Mouse (Mus musculus) common myeloid progenitor, adult 5-6 weeks (primary cell): ENCODE measurements at regions not wholly inside any gene's neighbourhood (a gene's known extent, or its start where the extent isn't known, plus 50 kb on each side); places are given as distances from the start of the nearest gene placed in this dataset.

Source experiments
- ATAC-seq: replicated peaks from 2 replicates; pipeline ENCODE4 v1.8.0; 2016; ENCODE audit warnings: low read depth, mild to moderate bottlenecking, moderate TSS enrichment, inconsistent platforms; ENCODE audit not compliant: poor library complexity, severe bottlenecking

GRCm38 (mm10) chr1:57265012-57265760 is 112.2 kb upstream of the 1700066M21Rik start:
- no peak for ATAC-seq

GRCm38 (mm10) chr1:57266695-57267094 is 110.7 kb upstream of the 1700066M21Rik start:
- no peak for ATAC-seq

- ATAC-seq: no peak
Measured at GRCm38 (mm10) chr1:57267851-57268250, 109.6 kb upstream of the 1700066M21Rik start.

GRCm38 (mm10) chr1:57269679-57270354 is 107.6 kb upstream of the 1700066M21Rik start:
- peak; percentile 82 for ATAC-seq

- no peak for ATAC-seq
Measured at GRCm38 (mm10) chr1:57272593-57272992, 104.8 kb upstream of the 1700066M21Rik start.

GRCm38 (mm10) chr1:57281549-57281948 is 95.9 kb upstream of the 1700066M21Rik start:
- ATAC-seq: no peak

GRCm38 (mm10) chr1:57296186-57296585 is 81.2 kb upstream of the 1700066M21Rik start:
- ATAC-seq: no peak

GRCm38 (mm10) chr1:57298557-57298956 is 78.9 kb upstream of the 1700066M21Rik start:
- ATAC-seq: no peak

GRCm38 (mm10) chr1:57301260-57301979 is 76.0 kb upstream of the 1700066M21Rik start:
- ATAC-seq: no peak

GRCm38 (mm10) chr1:57301980-57302331 is 75.5 kb upstream of the 1700066M21Rik start:
- no peak for ATAC-seq

GRCm38 (mm10) chr1:57304757-57305156 is 72.7 kb upstream of the 1700066M21Rik start:
- no peak for ATAC-seq

GRCm38 (mm10) chr1:57322535-57322934 is 54.9 kb upstream of the 1700066M21Rik start:
- no peak for ATAC-seq

GRCm38 (mm10) chr1:57323118-57323517 is 54.3 kb upstream of the 1700066M21Rik start:
- ATAC-seq: no peak

- no peak for ATAC-seq
Measured at GRCm38 (mm10) chr1:57325585-57326165, 51.7 kb upstream of the 1700066M21Rik start.
